Mouse (Mus musculus) ES-E14 (cell line): Measurements from ENCODE around the gene Grin2a. TPM values are rescaled to one million over a fixed set of nuclear protein-coding genes. Genes with fewer than 3 reads are reported as not detected.

Source experiments
- DNase-seq: peaks from one replicate; pipeline ENCODE4 v3.0.0-alpha.2; 2013; ENCODE audit warnings: low read depth, low spot score
- H3K27ac ChIP-seq: 2 replicates; pipeline ENCODE4 v1.5.1; 2012; ENCODE audit warnings: low read depth, mild to moderate bottlenecking, low read length, moderate library complexity, mixed read lengths; ENCODE audit not compliant: poor library complexity, insufficient read depth, severe bottlenecking
- H3K36me3 ChIP-seq: 2 replicates; pipeline ENCODE4 v1.6.1; 2012; ENCODE audit warnings: mild to moderate bottlenecking, low read length, moderate library complexity, mixed read lengths; ENCODE audit not compliant: control insufficient read depth, poor library complexity, insufficient read depth, severe bottlenecking
- H3K4me1 ChIP-seq, 2 experiments: fragments of 150-350 bp in 1 of 2; sonication (generic) in 1 of 2; 2 replicates each; pipeline ENCODE4 v1.6.1; 2012; ENCODE audit warnings: low read length in 2 of 2, mild to moderate bottlenecking in 1 of 2, mixed read lengths in 1 of 2; ENCODE audit not compliant: control insufficient read depth in 2 of 2, insufficient read depth in 2 of 2, poor library complexity in 1 of 2
- H3K4me3 ChIP-seq, 2 experiments: fragments of 150-350 bp in 1 of 2; sonication (generic) in 1 of 2; 2 replicates each; pipeline ENCODE4 v1.5.1; 2012; ENCODE audit warnings: low read length in 2 of 2, low read depth in 1 of 2, mild to moderate bottlenecking in 1 of 2, mixed read lengths in 1 of 2; ENCODE audit not compliant: insufficient read depth in 1 of 2, poor library complexity in 1 of 2, severe bottlenecking in 1 of 2
- H3K9ac ChIP-seq: 2 replicates; pipeline ENCODE4 v1.6.1; 2012; ENCODE audit warnings: low read depth, mild to moderate bottlenecking, low read length, mixed read lengths; ENCODE audit not compliant: poor library complexity, insufficient read depth, severe bottlenecking
- H3K9me3 ChIP-seq: fragments of 150-350 bp; sonication (generic); 2 replicates; pipeline ENCODE4 v1.6.1; 2012; ENCODE audit warnings: low read depth, mild to moderate bottlenecking, low read length; ENCODE audit not compliant: control insufficient read depth, insufficient read depth
- CHD2 ChIP-seq: IDR thresholded peaks from 2 replicates; pipeline ENCODE4 v1.6.1; 2014; ENCODE audit warnings: mild to moderate bottlenecking, low read depth, low read length, inconsistent platforms
- HCFC1 ChIP-seq: IDR thresholded peaks from 2 replicates; pipeline ENCODE4 v1.6.1; 2012; ENCODE audit warnings: low read length, inconsistent platforms, borderline replicate concordance; ENCODE audit not compliant: insufficient read depth
- MAFK ChIP-seq: IDR thresholded peaks from 2 replicates; pipeline ENCODE4 v1.6.1; 2014; ENCODE audit warnings: mild to moderate bottlenecking, low read depth, low read length, inconsistent platforms; ENCODE audit not compliant: insufficient read depth
- ZC3H11A ChIP-seq: IDR thresholded peaks from 2 replicates; pipeline ENCODE4 v1.6.1; 2012; ENCODE audit warnings: low read depth, mild to moderate bottlenecking, inconsistent platforms, low read length, borderline replicate concordance
- ZNF384 ChIP-seq: IDR thresholded peaks from 2 replicates; pipeline ENCODE4 v1.6.1; 2012; ENCODE audit warnings: low read depth, low read length, inconsistent platforms
- in situ Hi-C, 2 experiments: fragments of 600-800 bp; cut with MboI; formaldehyde crosslinking; loops; one replicate each; pipeline ENCODE4 v1.15.1; 2025; ENCODE audit warnings: low sequenced_read_pairs in 2 of 2, inconsistent platforms in 1 of 2; ENCODE audit not compliant: unreplicated experiment in 2 of 2
- total RNA-seq: library from RNA; depleted of rRNA; stranded (reverse); fragments of 300-350 nt; gene quantifications from 2 replicates; pipeline ENCODE4 v1.2.3, GENCODE M21; 2012

Gene Grin2a
- total RNA-seq, 1 experiment = 0.62 TPM

- H3K9me3 ChIP-seq = no peaks in the 10 kb centered on the region
- H3K9ac ChIP-seq = no peak overlapping the region
- in situ Hi-C loops = no loop called here
- H3K4me1 ChIP-seq = no peaks in the 10 kb centered on the region; a peak in 1 of 4 replicates
- TF ChIP-seq MAFK (no peak), CHD2 (no peak), ZC3H11A (no peak), HCFC1 (no peak), ZNF384 (no peak)
- H3K4me3 ChIP-seq = no peak overlapping the region
- H3K27ac ChIP-seq = no peak overlapping the region
- H3K36me3 ChIP-seq = no peaks in the 10 kb centered on the region
- DNase-seq = no peak
Measured at GRCm38 (mm10) chr16:9947430-9947829, 47.9 kb downstream of the Grin2a start.

GRCm38 (mm10) chr16:9944836-9945235, 50.5 kb downstream of the Grin2a start:
- TF ChIP-seq ZNF384 (no peak), HCFC1 (no peak), CHD2 (no peak), ZC3H11A (no peak), MAFK (no peak)
- Histone ChIP-seq H3K4me3 (no peak overlapping the region), H3K9me3 (no peaks in the 10 kb centered on the region), H3K4me1 (no peaks in the 10 kb centered on the region; a peak in 1 of 4 replicates), H3K27ac (no peak overlapping the region), H3K9ac (no peak overlapping the region), H3K36me3 (no peaks in the 10 kb centered on the region)
- in situ Hi-C loops = no loop called here
- DNase-seq = no peak

- DNase-seq = no peak
- Histone ChIP-seq H3K9ac (no peak overlapping the region), H3K9me3 (no peaks in the 10 kb centered on the region), H3K4me3 (no peak overlapping the region), H3K36me3 (no peaks in the 10 kb centered on the region), H3K27ac (no peak overlapping the region), H3K4me1 (no peaks in the 10 kb centered on the region; a peak in 1 of 4 replicates)
- in situ Hi-C loops = no loop called here
- TF ChIP-seq MAFK (0 out of 2 replicates have a peak, but pooled peaks have one; percentile 12), ZNF384 (no peak)
Measured at GRCm38 (mm10) chr16:9941306-9941930, 53.9 kb downstream of the Grin2a start.

DNA sequence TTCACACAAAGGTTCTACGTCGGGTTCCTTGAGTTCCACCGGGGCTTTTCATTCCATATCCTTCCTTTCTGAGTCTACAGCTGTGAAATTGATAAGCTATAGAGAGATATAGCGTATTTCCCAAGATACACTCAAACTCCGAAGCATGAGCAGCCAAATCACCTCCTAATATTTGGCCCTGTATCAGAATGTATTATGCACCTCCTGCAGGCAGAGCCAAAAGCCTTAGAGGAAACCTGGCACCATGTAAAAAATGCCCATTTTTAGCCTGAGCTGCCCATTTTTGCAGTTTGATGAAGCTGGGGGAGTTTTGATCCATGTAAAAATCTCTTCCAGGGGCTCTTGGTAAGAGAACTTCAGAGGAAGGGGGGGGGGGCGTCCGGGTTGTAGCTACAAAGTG, 54.6 kb downstream of the Grin2a start:
- Histone ChIP-seq H3K9me3 (no peaks in the 10 kb centered on the region), H3K4me3 (no peak overlapping the region), H3K9ac (no peak overlapping the region), H3K27ac (no peak overlapping the region), H3K4me1 (no peaks in the 10 kb centered on the region; a peak in 1 of 4 replicates), H3K36me3 (no peaks in the 10 kb centered on the region)
- no peak for TF ChIP-seq CHD2
- no peak for TF ChIP-seq HCFC1
- TF ChIP-seq MAFK = no peak
- TF ChIP-seq ZNF384 = no peak
- no peak for TF ChIP-seq ZC3H11A
- DNase-seq = no peak
- in situ Hi-C loops = no loop called here

DNA sequence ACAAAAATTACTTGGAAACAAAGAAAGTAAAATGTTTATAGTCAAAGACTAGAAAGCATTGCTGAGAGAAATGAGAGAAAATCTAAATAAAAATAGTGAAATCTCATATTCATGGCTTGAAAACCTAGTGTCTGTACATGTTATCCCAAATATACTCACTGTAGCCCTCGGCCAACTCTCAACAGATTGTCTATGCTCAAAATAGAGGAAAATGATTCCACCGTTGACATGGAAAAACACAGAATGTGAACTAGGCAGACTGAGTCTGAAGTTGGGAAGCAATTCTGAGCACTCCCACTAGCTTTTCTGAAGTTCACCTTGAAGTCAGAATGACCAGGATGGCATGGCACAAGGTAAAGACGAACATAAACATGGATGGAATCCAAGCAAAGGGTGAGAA, 84.7 kb downstream of the Grin2a start:
- no peak overlapping the region for H3K4me3 ChIP-seq
- H3K36me3 ChIP-seq = no peaks in the 10 kb centered on the region
- no peak for DNase-seq
- no peaks in the 10 kb centered on the region for H3K4me1 ChIP-seq
- TF ChIP-seq HCFC1 (no peak), CHD2 (no peak), MAFK (no peak), ZNF384 (no peak), ZC3H11A (no peak)
- no peak overlapping the region for H3K27ac ChIP-seq
- H3K9me3 ChIP-seq = no peaks in the 10 kb centered on the region
- in situ Hi-C loops = no loop called here
- no peak overlapping the region for H3K9ac ChIP-seq
